Mouse (Mus musculus): ENCODE results near the gene Diras2.

Diras2 gene

DNA sequence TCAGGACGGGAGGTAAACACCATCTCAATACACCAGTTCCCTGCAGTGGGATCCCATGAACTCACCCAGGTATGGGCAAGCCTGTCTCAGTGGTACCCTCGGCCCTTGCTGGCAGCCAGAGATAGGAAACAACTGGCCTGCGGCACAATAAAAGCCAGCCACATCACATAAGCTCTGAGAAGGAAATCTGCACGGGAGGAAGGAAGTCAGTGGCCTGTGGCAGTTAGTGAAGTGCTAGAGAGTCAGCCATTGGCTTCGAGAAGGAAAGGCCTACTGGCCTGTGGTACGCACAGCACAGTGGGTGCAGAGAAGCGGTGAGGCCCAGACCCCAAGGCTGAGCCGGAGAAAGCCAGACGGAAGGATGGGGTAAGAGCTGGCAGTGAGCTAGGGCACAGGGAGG, 20.2 kb upstream of the Diras2 start:
- no peak for DNase-seq

GRCm38 (mm10) chr13:52550690-52551193, 19.7 kb upstream of the Diras2 start:
- no peak for DNase-seq

DNA sequence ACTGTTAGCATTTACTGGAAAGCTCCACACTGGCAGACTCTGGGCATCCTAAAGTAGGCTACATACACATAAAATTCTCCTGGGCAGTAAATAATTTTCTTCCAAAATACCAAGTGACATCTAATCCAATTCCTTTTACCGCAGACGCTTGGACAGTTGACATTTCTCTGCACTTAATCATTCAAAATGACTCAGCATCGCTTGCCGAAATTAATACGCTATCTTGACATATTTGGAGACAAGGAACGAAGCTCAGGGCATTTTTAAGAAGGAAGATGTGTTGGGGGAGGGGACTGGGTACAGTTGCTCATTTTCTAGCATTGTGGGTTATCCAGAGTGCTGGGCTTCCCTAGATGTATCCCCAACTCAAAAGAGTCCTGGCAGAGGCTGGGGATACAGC, 15.2 kb upstream of the Diras2 start:
- no peak for DNase-seq

GRCm38 (mm10) chr13:52542636-52543035, 11.6 kb upstream of the Diras2 start:
- no peak for DNase-seq

DNA sequence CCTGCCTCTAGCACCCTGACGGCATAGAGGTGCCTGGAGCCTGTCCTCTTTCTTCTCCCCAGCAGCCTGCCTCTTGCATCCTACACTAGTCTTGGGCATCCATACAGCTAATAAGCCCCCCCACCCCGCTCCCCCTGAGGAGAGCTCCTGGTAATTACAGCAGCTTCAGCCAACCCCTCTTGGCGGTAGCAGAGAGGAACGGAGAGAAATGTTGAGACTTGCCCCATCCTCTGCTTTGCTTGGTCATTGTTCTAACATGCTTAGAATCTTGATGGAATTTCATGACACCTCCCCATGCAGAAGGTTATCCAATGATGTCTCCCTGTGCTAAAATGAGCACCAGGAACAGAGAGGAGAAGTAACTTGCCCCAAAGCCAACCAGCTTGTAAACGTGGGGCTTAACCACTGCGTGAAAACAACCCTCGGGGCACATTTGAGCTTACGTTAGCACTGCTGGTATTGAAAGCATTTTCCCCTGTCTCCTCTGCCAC, 11.0 kb upstream of the Diras2 start:
- no peak for DNase-seq

- no peak for DNase-seq
These were observed 10.4 kb upstream of the Diras2 start for GRCm38 (mm10) chr13:52541385-52542035.

- no peak for DNase-seq
These were observed 8.4 kb upstream of the Diras2 start for GRCm38 (mm10) chr13:52539461-52539860.

- no peak for DNase-seq
These were observed 7.6 kb upstream of the Diras2 start for GRCm38 (mm10) chr13:52538588-52539116.

DNA sequence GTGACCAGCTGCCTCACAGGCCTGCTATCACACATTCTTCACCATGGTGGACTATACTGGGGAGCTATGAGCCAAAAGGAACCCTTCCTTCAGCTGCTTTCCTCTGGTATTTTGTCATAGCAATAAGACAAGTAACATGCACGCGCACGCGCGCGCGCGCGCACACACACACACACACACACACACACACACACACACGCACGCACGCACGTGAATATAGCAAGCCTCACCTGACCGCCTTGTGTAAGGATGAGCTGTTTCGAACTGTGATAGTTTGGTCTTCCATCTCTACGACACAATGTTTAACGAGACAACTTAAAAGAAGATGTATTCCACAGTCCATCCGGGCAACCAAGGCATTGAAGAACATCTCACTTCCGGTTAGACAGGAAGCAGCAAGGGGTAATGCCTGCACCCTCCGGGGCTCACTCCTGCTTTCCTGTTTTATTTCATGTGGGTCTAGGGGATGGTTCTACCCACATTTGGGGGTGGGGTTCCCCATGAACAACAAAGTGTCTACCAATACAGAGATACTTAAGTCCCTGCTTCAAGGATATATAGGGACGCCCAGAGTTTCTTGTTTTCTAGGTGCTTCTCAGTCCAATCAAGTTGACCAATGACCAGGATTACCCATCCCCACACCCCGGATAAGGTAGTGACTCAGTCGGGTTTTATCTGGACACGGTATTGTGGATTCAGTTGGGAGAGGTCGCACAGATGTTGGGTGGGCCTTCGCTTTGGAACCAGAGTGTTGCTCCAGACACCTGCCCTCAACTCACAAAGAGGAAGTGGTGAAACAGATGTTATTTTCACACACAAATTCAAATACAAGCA, 6.9 kb upstream of the Diras2 start:
- DNase-seq, result no peak

GRCm38 (mm10) chr13:52535542-52535941, 4.5 kb upstream of the Diras2 start:
- DNase-seq, result no peak

DNA sequence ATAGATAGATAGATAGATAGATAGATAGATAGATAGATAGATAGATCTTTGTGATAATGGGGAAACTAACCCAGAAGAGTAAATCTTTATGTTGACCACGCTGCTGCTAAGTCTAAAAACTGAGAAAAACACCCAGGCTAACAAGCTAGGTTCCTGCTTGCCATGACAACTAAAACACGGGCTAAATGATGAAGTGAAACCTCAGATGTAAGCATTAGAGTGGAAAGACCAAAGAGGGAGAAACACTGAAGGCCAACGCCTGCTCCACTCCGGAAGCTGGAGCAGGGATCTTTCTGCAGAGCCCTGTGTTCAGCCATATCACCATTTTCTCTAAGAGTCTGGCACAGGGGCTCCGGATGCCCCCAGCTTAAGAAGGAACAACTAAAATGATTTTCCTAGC, 2.6 kb upstream of the Diras2 start:
- no peak for DNase-seq

GRCm38 (mm10) chr13:52530008-52530945, 802 bp downstream of the Diras2 start:
- DNase-seq, result peak; percentile 52

DNA sequence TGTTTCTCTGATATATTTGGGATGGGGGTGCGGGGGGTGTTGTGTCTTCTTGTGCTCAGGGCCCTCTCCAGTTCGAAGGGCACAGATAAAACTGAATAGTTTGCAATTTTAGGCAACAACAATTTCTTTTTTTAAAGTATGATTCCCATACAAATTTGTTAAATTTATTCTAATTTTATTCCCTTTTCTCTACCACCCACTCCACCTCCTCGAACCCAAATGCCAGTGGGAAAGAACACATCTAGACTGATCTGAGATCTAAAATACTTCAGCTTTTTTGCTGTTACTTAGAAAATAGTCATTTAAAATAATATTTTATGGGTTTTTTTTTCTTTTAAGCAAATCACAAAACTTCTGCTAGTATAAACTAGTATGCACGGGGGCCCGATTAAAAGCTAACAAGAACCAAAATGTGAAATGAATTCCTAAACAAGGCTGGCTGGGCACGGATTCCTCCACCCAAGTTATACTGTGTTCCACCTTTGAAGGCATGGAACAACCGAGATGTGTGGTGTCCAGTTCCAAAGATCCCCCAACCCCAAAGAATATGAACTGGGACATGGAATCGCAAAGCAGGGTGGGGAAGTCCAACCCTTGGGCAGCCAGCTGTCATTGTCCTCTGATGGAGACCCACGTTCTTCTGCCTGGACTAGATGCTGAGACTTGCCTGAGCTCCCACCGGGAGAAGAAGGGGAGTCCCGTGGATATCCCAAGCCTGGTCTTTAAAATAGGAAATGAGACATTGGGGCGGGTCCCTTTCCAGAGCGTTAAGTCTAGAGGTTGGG, 1.7 kb downstream of the Diras2 start:
- no peak for DNase-seq

GRCm38 (mm10) chr13:52528786-52529185, 2.3 kb downstream of the Diras2 start:
- no peak for DNase-seq

DNA sequence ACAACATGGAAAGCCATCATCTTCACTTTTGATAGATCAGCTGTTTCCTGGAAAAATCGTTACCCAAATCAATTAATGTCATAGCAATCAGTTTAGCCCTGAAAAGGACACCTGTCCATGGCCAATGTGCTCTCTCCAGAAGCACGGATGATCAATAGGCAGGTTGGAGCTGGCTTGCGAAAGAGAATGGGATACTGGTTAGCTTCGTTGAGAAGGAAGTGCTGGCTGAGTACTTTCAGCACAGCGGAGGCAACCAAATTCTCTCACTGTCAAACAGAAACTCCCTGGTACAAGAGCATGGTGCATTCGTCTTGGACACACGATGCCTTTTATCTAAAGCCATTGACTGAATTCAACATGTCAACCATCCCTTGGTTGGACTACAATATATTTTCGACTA, 2.8 kb downstream of the Diras2 start:
- DNase-seq, result no peak

- DNase-seq, result no peak
These were observed 4.6 kb downstream of the Diras2 start for GRCm38 (mm10) chr13:52526249-52527035.

DNA sequence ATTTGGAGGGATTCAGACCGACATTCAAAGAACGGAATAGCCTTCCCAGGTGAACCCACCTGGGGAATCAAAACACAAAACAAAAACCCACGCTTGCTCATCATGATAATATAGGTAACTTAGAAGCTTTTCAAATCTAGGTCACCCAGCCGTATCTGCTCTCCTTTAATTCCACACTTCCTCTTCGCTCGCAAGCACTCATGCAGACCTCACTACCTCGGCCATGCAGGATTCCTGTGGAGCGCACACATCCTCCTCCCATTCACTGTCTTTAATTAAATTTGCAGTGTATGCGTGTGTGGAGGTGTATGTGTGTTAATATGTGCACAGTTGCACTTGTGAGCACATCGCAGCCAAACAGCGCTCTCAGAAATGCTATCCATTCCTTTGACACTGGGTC, 6.8 kb downstream of the Diras2 start:
- no peak for DNase-seq

DNA sequence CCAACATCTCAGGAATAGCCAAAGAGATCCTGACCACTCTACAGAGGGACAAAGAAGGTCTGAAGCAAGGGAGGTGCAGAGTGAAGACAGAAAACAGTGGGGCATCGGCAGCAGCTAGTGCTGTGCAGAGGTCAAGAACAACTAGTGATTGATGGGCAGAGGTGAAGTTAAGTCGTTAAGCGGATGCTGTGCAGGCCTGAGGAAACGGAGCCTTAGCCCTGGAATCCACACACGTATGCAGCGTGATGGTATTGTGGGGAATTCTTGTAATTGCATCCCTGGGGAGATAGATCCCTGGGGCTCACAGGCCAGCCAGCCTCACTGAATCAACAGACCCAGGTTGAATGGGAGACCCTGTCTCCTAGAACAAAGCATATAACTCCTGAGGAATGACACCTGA, 9.9 kb downstream of the Diras2 start:
- no peak for DNase-seq

DNA sequence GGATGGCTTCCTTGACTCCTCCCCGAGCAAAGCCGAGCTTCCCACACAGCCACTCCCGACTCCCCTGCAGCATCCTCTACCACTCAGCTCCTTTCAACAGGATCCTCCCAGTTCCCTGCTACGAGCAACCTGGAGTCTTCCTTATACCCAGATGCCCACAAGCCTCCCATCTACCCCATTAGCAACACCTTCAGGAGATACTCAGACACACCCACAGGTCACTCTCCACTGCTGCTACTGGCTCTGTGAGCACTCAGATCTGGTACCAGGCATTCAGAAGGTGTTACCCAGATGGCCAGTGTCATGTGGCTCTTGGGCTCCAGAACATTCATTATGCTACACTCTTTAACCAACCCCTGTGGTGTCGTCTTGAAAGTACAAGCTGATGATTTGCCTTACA, 11.7 kb downstream of the Diras2 start:
- no peak for DNase-seq

GRCm38 (mm10) chr13:52518377-52518776, 12.7 kb downstream of the Diras2 start:
- no peak for DNase-seq

GRCm38 (mm10) chr13:52517021-52517420, 14.1 kb downstream of the Diras2 start:
- no peak for DNase-seq
